Mouse (Mus musculus): ENCODE data around the gene Hormad2. TPM values are rescaled to one million over a fixed set of nuclear protein-coding genes. Genes with fewer than 3 reads are reported as not detected.

Gene Hormad2
- polyA plus RNA-seq, 1 experiment: 0.06 TPM

DNA sequence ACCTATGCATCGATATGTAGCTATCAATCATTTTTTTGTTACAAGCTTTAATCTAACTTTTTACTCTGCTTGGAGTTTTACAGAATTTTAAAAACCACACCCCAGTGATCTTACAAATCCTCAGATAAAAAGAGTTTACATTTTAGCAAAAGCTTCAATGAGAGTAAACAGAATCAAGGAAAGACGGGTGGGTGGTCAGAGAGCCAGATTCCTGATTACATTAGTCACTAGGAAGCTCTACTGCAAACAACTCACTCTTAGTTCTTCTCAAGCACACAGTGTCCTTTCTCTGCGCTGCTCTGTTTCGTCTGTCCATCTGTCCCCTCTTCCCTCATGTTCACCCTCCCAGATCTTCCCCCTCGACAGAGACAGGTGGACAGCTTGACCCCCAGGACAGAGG is 123.6 kb downstream of the Hormad2 start:
- Histone ChIP-seq H3K4me3 (replicated peaks; ENCODE audit: extremely low read depth, low read depth, low read length) (no peak overlapping the region), H3K4me1 (ENCODE audit: control insufficient read depth, insufficient read depth, low read length) (no peaks in the 10 kb centered on the region)
- TF ChIP-seq CTCF (IDR thresholded peaks at IDR 0.05; ENCODE audit: insufficient read depth, low read length) (no peak), POLR2A (IDR thresholded peaks at IDR 0.05; ENCODE audit: borderline replicate concordance, extremely low read depth, low read depth, low read length) (no peak)
- no peak for DNase-seq
- 47% methylated on average over 5 of the region's 5 CpGs for WGBS

DNA sequence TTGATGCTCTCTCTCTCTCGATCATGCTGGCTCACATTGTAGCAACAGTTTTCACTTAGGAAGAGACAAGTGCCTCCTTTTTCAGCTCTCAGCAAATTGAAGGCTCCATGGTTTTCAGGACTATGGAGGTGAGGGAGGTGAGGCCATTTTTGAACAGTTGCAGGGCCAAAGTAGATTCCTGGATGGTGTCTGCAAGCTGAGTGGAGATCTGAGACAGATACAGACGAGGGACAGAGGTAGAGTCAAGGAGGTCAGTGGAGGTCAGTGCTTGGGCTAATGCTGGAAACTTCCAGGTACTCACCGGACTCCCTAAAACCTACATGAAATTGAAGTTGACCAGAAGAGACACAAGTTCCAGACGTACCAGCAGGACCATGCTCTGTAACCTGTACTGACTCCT is 128.7 kb downstream of the Hormad2 start:
- TF ChIP-seq CTCF (IDR thresholded peaks at IDR 0.05; ENCODE audit: insufficient read depth, low read length) (no peak), POLR2A (IDR thresholded peaks at IDR 0.05; ENCODE audit: borderline replicate concordance, extremely low read depth, low read depth, low read length) (no peak)
- WGBS: 87% methylated on average over 4 of the region's 4 CpGs

DNA sequence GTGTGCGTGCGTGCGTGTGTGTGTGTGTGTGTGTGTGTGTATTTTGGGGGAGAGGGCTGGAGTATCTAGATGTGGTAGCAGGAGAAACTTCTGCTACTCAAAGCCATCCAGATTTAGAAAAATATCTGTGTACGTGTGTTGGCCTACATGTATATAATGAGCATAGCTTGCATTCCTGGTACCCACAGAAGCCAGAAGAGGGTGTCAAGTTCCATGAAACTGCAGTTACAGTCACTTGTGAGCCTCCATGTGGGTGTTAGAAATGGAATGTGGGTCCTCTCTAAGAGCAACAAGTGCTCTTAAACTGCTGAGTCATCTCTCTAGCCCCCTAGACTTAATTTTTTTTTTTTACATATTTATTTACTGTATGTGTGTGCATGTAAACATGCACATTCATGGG is 130.6 kb downstream of the Hormad2 start:
- WGBS: 87% methylated on average over 4 of the region's 4 CpGs
- H3K4me3 ChIP-seq (replicated peaks; ENCODE audit: extremely low read depth, low read depth, low read length): no peak overlapping the region
- H3K4me1 ChIP-seq (ENCODE audit: control insufficient read depth, insufficient read depth, low read length): peaks cover 3% of the 10 kb centered on the region
- no peak for DNase-seq
- TF ChIP-seq POLR2A (IDR thresholded peaks at IDR 0.05; ENCODE audit: borderline replicate concordance, extremely low read depth, low read depth, low read length): no peak
- TF ChIP-seq CTCF (IDR thresholded peaks at IDR 0.05; ENCODE audit: insufficient read depth, low read length): no peak

More for the DNA sequence above, 128.7 kb downstream of the Hormad2 start:
- Histone ChIP-seq H3K4me1 (ENCODE audit: control insufficient read depth, insufficient read depth, low read length) (peaks cover 3% of the 10 kb centered on the region), H3K4me3 (replicated peaks; ENCODE audit: extremely low read depth, low read depth, low read length) (no peak overlapping the region)
- no peak for DNase-seq

DNA sequence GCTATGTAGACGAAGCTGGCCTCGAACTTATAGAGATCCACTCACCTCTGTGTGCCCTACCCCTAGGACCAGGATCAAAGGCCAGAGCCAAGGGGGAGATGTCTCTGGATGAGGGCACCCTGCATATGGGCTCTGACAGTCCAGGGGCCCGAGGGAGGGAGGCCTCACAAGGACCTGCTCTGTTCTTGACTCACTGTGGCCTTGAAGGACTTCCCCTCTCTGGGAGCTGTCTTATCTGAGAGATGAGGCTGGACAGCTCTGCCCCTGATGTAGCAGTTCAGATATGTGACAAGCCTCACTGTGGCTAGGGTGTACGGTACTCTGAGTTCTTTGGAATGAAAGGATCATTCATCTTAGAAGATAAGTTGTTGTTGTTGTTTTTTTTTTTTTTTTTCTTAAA is 131.3 kb downstream of the Hormad2 start:
- DNase-seq: no peak
- Histone ChIP-seq H3K4me3 (replicated peaks; ENCODE audit: extremely low read depth, low read depth, low read length) (no peak overlapping the region), H3K4me1 (ENCODE audit: control insufficient read depth, insufficient read depth, low read length) (peaks cover 3% of the 10 kb centered on the region)
- TF ChIP-seq CTCF (IDR thresholded peaks at IDR 0.05; ENCODE audit: insufficient read depth, low read length) (no peak), POLR2A (IDR thresholded peaks at IDR 0.05; ENCODE audit: borderline replicate concordance, extremely low read depth, low read depth, low read length) (no peak)
- 78% methylated on average over 4 of the region's 4 CpGs for WGBS

DNA sequence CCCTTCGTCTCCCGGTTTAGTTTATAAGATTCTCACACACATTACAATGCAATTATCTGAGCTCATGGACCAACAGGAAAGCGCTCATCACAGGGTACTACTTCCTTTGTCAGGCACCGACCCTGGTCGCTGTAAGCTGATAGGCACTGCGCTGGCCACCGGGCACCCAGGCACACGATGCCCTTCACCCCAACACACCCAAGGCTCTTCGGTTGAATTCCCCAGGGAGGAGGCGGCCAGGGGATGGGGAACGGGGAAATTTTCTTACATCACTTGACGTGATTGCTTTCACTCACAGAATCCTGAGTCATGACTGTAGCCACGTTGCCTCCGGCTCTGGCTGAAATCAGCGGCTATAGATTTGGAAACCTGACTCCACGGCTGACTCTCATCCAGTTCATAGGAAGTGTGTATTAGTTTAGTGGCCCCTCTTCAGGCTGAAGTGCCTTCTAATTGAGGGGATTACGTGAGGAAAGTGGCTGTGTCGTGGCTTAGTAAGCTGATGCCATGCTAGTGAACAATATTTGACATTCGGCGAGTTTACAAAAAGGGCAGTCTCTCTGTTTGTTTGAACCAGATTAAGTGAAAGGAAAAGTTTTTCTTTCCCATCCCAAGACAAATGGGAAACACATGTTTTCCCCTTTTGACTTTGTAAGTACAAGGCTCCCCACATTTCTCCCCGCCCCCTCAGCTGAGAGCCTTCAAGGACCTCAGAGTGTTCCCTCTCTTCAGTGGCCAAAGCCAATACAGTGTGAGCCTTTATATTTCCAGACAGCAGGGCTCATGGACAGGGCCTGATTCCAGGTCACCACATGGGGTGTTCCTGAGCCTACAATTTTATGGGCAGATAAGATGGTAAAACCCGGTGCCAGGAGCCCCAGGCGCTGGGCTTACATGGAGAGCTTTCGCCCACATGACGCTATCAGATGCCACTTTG is 132.1 kb downstream of the Hormad2 start:
- Histone ChIP-seq H3K4me1 (ENCODE audit: control insufficient read depth, insufficient read depth, low read length) (peaks cover 3% of the 10 kb centered on the region), H3K4me3 (replicated peaks; ENCODE audit: extremely low read depth, low read depth, low read length) (no peak overlapping the region)
- TF ChIP-seq POLR2A (IDR thresholded peaks at IDR 0.05; ENCODE audit: borderline replicate concordance, extremely low read depth, low read depth, low read length) (no peak), CTCF (IDR thresholded peaks at IDR 0.05; ENCODE audit: insufficient read depth, low read length) (no peak)
- DNase-seq: no peak
- WGBS: 32% methylated on average over 25 of the region's 25 CpGs

DNA sequence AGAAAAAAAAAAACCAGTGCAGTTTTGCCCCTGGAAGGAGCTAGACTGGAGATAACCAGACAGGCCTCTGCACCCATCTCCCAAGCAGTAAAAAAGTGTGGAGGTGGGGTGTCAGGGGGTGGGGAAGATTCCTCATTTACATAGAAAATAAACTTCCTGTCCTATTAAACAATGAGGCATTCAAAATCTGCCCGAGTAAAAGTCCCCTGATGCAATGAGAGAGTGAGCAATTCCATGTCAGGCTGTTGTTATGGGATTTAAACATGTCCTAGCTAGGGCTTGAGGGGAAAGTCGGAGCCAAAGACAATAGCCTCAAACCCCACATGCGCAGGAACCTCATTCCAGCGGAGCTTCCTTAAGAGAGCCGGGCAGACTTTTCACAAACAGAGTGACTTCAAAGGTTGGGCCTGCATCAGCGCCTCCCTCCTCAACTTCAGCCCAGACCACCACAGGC is 132.8 kb downstream of the Hormad2 start:
- H3K4me3 ChIP-seq (replicated peaks; ENCODE audit: extremely low read depth, low read depth, low read length): no peak overlapping the region
- DNase-seq: no peak
- whole genome bisulfite sequencing: 25% methylated on average over 6 of the region's 6 CpGs

GRCm38 (mm10) chr11:4306086-4306485 is 134.8 kb downstream of the Hormad2 start:
- 71% methylated on average over 2 of the region's 2 CpGs for WGBS
- no peak for DNase-seq
- TF ChIP-seq POLR2A (IDR thresholded peaks at IDR 0.05; ENCODE audit: borderline replicate concordance, extremely low read depth, low read depth, low read length): no peak
- TF ChIP-seq CTCF (IDR thresholded peaks at IDR 0.05; ENCODE audit: insufficient read depth, low read length): no peak
- Histone ChIP-seq H3K4me3 (replicated peaks; ENCODE audit: extremely low read depth, low read depth, low read length) (no peak overlapping the region), H3K4me1 (ENCODE audit: control insufficient read depth, insufficient read depth, low read length) (peaks cover 3% of the 10 kb centered on the region)

More for the DNA sequence above, 132.8 kb downstream of the Hormad2 start:
- peaks cover 3% of the 10 kb centered on the region for H3K4me1 ChIP-seq (ENCODE audit: control insufficient read depth, insufficient read depth, low read length)
- TF ChIP-seq CTCF (IDR thresholded peaks at IDR 0.05; ENCODE audit: insufficient read depth, low read length) (no peak), POLR2A (IDR thresholded peaks at IDR 0.05; ENCODE audit: borderline replicate concordance, extremely low read depth, low read depth, low read length) (no peak)

GRCm38 (mm10) chr11:4305090-4305489 is 135.8 kb downstream of the Hormad2 start:
- Histone ChIP-seq H3K4me3 (replicated peaks; ENCODE audit: extremely low read depth, low read depth, low read length) (no peak overlapping the region), H3K4me1 (ENCODE audit: control insufficient read depth, insufficient read depth, low read length) (peaks cover 4% of the 10 kb centered on the region)
- DNase-seq: no peak
- TF ChIP-seq CTCF (IDR thresholded peaks at IDR 0.05; ENCODE audit: insufficient read depth, low read length) (no peak), POLR2A (IDR thresholded peaks at IDR 0.05; ENCODE audit: borderline replicate concordance, extremely low read depth, low read depth, low read length) (no peak)
- 95% methylated on average over 4 of the region's 4 CpGs for WGBS

GRCm38 (mm10) chr11:4304203-4304602 is 136.7 kb downstream of the Hormad2 start:
- TF ChIP-seq POLR2A (IDR thresholded peaks at IDR 0.05; ENCODE audit: borderline replicate concordance, extremely low read depth, low read depth, low read length): no peak
- TF ChIP-seq CTCF (IDR thresholded peaks at IDR 0.05; ENCODE audit: insufficient read depth, low read length): no peak
- WGBS: 82% methylated on average over 4 of the region's 4 CpGs
- H3K4me1 ChIP-seq (ENCODE audit: control insufficient read depth, insufficient read depth, low read length): peaks cover 6% of the 10 kb centered on the region
- no peak overlapping the region for H3K4me3 ChIP-seq (replicated peaks; ENCODE audit: extremely low read depth, low read depth, low read length)
- no peak for DNase-seq

GRCm38 (mm10) chr11:4303033-4303432 is 137.9 kb downstream of the Hormad2 start:
- TF ChIP-seq CTCF (IDR thresholded peaks at IDR 0.05; ENCODE audit: insufficient read depth, low read length) (no peak), POLR2A (IDR thresholded peaks at IDR 0.05; ENCODE audit: borderline replicate concordance, extremely low read depth, low read depth, low read length) (no peak)
- 31% methylated on average over 9 of the region's 9 CpGs for WGBS
- peaks cover 2% of the 10 kb centered on the region; the same call in 1 of the 2 replicates for H3K4me1 ChIP-seq (ENCODE audit: control insufficient read depth, insufficient read depth, low read length)
- no peak overlapping the region for H3K4me3 ChIP-seq (replicated peaks; ENCODE audit: extremely low read depth, low read depth, low read length)
- no peak for DNase-seq

Measured in lung, adult 2 months (tissue).